Mouse (Mus musculus): ENCODE data around the gene Cdc42ep5.

- TF ChIP-seq CTCF (IDR thresholded peaks at IDR 0.05; ENCODE audit: borderline replicate concordance, insufficient read depth, low read length) (no peak), POLR2A (IDR thresholded peaks at IDR 0.05; ENCODE audit: low read depth, low read length) (no peak)
These were observed 21.2 kb downstream of the Cdc42ep5 start for GRCm38 (mm10) chr7:4143506-4143905.

All from embryonic fibroblast, embryonic 13.5 days (primary cell).